Comparison of ENCODE assay signal across 38 mouse cellular contexts in genomic region chr6:116584095-116584494, GRCm38 (mm10). TPM values are rescaled to one million over a fixed set of nuclear protein-coding genes. Genes with fewer than 3 reads are reported as not detected.
"Had no signal": no experiment of that assay in that cellular context is flagged by ENCODE, and none has a peak within 500 bp of the region (broad histone marks: within the 10 kb centered on the region; RNA-seq: fewer than 3 reads in every experiment).

Olfr215 (minus strand) TSS chr6:116584195.

- DNase-seq: gastrocnemius, adult 2 months; gastrocnemius, postnatal 10 days; gastrocnemius, postnatal 25 days; heart, adult 2 months; heart, postnatal 10 days; heart, postnatal 4 days; kidney, adult 18-20 months; kidney, adult 8-10 months; kidney, postnatal 10 days; kidney, postnatal 25 days; kidney, postnatal 4 days; liver had no signal

RNA-seq across cellular contexts. Expression of gene Olfr215, which starts in this region (rescaled TPM):
- total RNA-seq: gastrocnemius, adult 2 months; gastrocnemius, postnatal 10 days; gastrocnemius, postnatal 25 days; gastrocnemius, postnatal 4 days; granulocyte monocyte progenitor cell, adult 5-6 weeks; heart, adult 2 months; heart, postnatal 10 days; heart, postnatal 25 days; heart, postnatal 4 days; layer of hippocampus, adult 2 months; layer of hippocampus, postnatal 10 days; layer of hippocampus, postnatal 25 days; left cerebral cortex, adult 2 months; left cerebral cortex, postnatal 14 days; left cerebral cortex, postnatal 36 days had no signal
- polyA plus RNA-seq: heart, adult 2 months; heart, embryonic 10.5 days; heart, embryonic 12.5 days; heart, embryonic 14.5 days; heart, embryonic 16.5 days; hindbrain, embryonic 10.5 days; hindbrain, embryonic 12.5 days; hindbrain, embryonic 14.5 days; hindbrain, embryonic 16.5 days; inflammation-experienced regulatory T-cells, adult 6 months; intestine, embryonic 15.5 days; intestine, postnatal 0 days; kidney, embryonic 14.5 days; kidney, embryonic 16.5 days; limb, embryonic 10.5 days; limb, embryonic 12.5 days; limb, embryonic 14.5 days; liver, embryonic 11.5 days had no signal
